Mouse (Mus musculus) small intestine, adult 10 weeks (tissue): ENCODE results near the gene Wnk3. TPM values are rescaled to one million over a fixed set of nuclear protein-coding genes. Genes with fewer than 3 reads are reported as not detected.

Source experiments
- polyA plus RNA-seq: library from polyadenylated mRNA; stranded (reverse); fragments of 350-450 nt; fragmentation: Illumina TruSeq; extraction: RNeasy Lipid Tissue Mini Kit (QIAGEN cat#74804); gene quantifications from one replicate; pipeline ENCODE4 v1.2.3, GENCODE M21; 2014; ENCODE audit warnings: low replicate concordance

Wnk3 gene
- 0.22 TPM for polyA plus RNA-seq

DNA sequence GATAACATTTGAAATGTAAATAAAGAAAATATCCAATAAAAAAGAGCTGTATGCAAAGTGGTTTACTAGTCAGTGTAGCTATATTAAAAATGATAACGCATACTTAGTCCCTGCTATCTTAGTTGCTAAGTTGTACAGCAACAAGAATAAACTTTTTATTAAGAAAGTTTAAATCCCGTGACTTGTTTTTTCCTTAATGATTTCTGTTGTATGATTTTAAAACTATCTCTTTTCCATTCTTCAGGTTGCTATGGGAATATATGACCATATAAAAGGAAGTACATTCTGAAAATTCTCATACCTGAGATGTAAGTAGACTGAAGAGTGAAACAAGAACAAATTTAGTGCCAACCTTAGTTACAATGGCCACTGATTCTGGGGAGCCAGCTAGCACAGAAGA is at the start of gene Wnk3:
Gene Wnk3, plus strand, starts transcription at position 301 of the 400 bp plus-strand sequence.

DNA sequence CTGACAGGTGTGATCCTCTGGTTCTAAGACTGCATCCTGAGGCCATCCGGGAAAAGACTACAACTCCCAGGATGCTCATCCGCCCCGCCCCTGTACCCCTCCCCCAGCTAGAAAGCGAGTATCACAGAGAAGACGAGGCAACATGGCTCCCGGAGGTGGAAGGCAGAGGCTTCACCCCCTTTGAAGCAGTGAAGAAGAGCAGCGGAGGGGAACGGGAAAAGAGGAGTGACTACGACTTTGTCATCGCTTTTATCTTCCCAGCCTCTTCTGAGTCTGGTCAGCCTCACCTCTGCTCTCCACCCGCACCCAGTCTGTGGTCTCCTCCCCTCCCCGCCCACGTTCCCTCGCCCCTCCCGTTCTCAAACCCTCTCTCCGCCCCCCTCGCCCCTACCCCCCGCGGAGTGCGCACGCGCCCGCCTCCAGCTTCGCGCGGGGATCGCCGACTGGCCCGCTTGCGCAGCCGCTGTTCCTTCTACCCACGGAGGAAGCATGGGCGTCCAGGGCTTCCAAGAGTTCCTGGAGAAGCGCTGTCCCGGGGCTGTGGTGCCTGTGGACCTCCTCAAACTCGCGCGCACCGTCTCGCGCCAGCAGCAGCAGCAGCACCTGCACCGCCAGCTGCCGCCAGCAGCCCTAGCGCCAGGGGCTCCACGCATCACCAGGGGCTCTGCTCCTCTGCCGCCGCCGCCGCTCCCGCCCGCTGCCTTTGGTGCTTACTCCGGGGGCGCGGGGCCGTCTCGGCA is 146.1 kb downstream of the Wnk3 start, which contains the start of gene Fam120c:
Gene Fam120c, plus strand, starts transcription at position 415 of the 740 bp plus-strand sequence.

Other genes with a start within 250 kb of the Wnk3 start
- gene Gnl3l, start 180.8 kb upstream of the Wnk3 start, polyA plus RNA-seq: 20.5 TPM
- 0.26 TPM for gene Fgd1, start 151.9 kb upstream of the Wnk3 start, polyA plus RNA-seq
- gene Tsr2, start 101.5 kb upstream of the Wnk3 start, polyA plus RNA-seq: 10.6 TPM
- 5.2 TPM for gene Fam120c, start 146.1 kb downstream of the Wnk3 start, polyA plus RNA-seq